Mouse (Mus musculus) megakaryocyte, embryonic 14.5 days (primary cell): ENCODE data around the gene Hoxb3. TPM values are rescaled to one million over a fixed set of nuclear protein-coding genes. Genes with fewer than 3 reads are reported as not detected.
A peak's percentile ranks its signal among the peaks of the same experiment; 100 is the strongest.

ENCODE experiments used
- H3K27me3 ChIP-seq: replicated peaks from 2 replicates; pipeline ENCODE3; 2012; ENCODE audit warnings: inconsistent platforms
- H3K36me3 ChIP-seq: replicated peaks from 2 replicates; pipeline ENCODE3; 2012; ENCODE audit warnings: low read length, inconsistent platforms, mixed read lengths
- H3K4me1 ChIP-seq: 2 replicates; pipeline ENCODE4 v1.6.1; 2012; ENCODE audit warnings: inconsistent platforms
- H3K4me3 ChIP-seq: replicated peaks from 2 replicates; pipeline ENCODE3; 2012; ENCODE audit warnings: moderate library complexity, mild to moderate bottlenecking, inconsistent platforms
- H3K9me3 ChIP-seq: 2 replicates; pipeline ENCODE4 v1.6.1; 2012; ENCODE audit warnings: inconsistent platforms
- FLI1 ChIP-seq: IDR thresholded peaks from 2 replicates; pipeline ENCODE4 v1.6.1; 2012; ENCODE audit warnings: low read length, inconsistent platforms, mixed read lengths
- GATA1 ChIP-seq: IDR thresholded peaks from 3 replicates; pipeline ENCODE4 v1.6.1; 2012; ENCODE audit warnings: mixed read lengths, low read length, inconsistent platforms, borderline replicate concordance
- polyA plus RNA-seq: library from polyadenylated mRNA; stranded (reverse); fragments of >175 nt; gene quantifications from 2 replicates; pipeline ENCODE4 v1.2.3, GENCODE M21; 2012; ENCODE audit warnings: low replicate concordance; ENCODE audit not compliant: insufficient read depth

The Hoxb3 gene
- polyA plus RNA-seq, 1 experiment: 0.21 TPM

DNA sequence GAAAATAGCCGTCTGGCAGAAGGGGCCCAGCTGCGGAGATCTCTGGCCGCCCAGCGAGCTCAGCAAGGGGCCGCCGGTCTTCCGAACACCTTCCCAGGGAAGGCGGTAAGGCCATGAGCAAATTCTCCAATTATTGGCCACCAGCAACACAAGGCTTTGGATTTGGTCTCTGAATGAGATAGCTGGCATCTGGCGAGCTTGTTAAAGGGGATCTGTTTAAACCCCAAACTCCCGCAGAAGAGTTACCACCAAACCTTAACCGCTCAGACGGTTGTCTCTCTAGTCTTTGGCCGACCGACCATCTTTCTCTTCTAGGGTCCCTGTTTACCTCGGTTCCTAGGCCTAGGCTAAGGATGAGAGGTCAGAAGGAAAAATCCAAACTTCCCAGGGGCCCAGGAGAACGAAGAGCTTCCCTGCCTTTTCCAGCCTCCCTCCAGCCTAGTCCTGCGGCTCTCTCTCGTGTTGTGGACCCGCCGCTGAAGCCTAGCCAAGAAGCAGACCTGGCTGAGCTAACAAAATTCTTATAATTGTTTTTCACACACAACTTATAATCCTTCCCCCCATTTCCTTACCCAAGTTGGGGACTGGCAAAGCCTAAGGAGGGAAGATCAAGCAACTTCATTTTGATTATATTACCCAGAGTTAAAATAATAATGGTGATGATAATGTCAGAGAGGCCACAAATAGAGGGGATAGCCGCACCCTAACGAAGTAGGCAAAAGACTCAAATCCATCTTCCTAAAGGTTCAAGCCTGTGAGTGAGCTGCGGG, 20.6 kb upstream of the Hoxb3 start:
- Histone ChIP-seq H3K36me3 (no peaks in the 10 kb centered on the region), H3K27me3 (peaks cover 99% of the 10 kb centered on the region), H3K9me3 (peaks cover 4% of the 10 kb centered on the region; the same call in 1 of the 2 replicates), H3K4me1 (peaks cover 28% of the 10 kb centered on the region), H3K4me3 (peak overlapping the region; percentile 88)
- TF ChIP-seq GATA1: no peak
- TF ChIP-seq FLI1: no peak

GRCm38 (mm10) chr11:96303151-96304099, 19.7 kb upstream of the Hoxb3 start, which contains the start of gene Hoxb5:
Gene Hoxb5 (plus strand): TSS chr11:96303336.
- peaks cover 4% of the 10 kb centered on the region; the same call in 1 of the 2 replicates for H3K9me3 ChIP-seq
- peaks cover 28% of the 10 kb centered on the region for H3K4me1 ChIP-seq
- H3K27me3 ChIP-seq: peaks cover 99% of the 10 kb centered on the region
- no peaks in the 10 kb centered on the region for H3K36me3 ChIP-seq
- H3K4me3 ChIP-seq: peak within 1 kb of the TSS; percentile 88
- no peak for TF ChIP-seq GATA1

- TF ChIP-seq FLI1 (no peak), GATA1 (no peak)
- Histone ChIP-seq H3K4me3 (no peak overlapping the region), H3K9me3 (peaks cover 4% of the 10 kb centered on the region; the same call in 1 of the 2 replicates), H3K27me3 (peaks cover 99% of the 10 kb centered on the region), H3K4me1 (peaks cover 20% of the 10 kb centered on the region), H3K36me3 (no peaks in the 10 kb centered on the region)
Measured at GRCm38 (mm10) chr11:96304381-96305195, 18.5 kb upstream of the Hoxb3 start.

GRCm38 (mm10) chr11:96305505-96306182, 17.5 kb upstream of the Hoxb3 start:
- H3K9me3 ChIP-seq: peaks cover 4% of the 10 kb centered on the region; the same call in 1 of the 2 replicates
- peaks cover 99% of the 10 kb centered on the region for H3K27me3 ChIP-seq
- TF ChIP-seq GATA1: no peak
- TF ChIP-seq FLI1: no peak

DNA sequence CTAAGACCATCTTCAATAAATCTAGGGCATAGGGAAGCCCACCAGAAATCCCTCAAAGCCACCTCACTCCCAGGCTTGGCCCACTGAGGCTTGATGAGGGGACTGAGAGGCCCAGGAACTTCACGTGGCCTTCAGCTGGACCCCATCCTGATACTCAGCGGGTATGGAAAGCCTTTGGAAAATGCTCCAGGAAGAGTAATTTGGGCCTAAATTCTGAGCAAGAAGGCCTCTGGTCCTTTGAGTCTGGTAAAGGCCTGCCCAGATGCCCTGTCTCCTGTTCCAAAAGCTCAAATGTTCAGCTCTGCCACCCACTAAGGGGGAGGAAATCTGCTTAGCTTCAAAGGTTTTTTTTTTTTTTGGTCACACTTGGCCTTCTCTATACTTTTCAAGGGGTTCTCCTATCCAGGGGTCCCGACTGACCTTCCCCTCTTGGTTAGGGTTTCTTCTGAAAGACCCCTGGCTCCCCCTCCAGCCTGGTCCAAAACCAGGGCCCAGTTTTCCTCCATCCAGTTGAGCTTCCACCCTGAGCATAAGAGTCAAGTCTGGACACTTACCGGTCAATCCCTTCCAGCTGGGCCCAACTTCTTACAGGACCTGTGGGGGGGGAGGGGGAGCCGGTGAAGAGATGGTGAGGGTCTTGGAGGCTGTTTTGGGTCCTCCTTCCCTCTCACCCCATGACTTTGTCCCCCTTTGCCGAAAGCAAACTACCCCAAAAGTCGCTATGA, 16.8 kb upstream of the Hoxb3 start:
- TF ChIP-seq FLI1: no peak
- TF ChIP-seq GATA1: no peak
- Histone ChIP-seq H3K4me1 (peaks cover 21% of the 10 kb centered on the region), H3K36me3 (no peaks in the 10 kb centered on the region), H3K4me3 (no peak overlapping the region), H3K27me3 (peaks cover 98% of the 10 kb centered on the region), H3K9me3 (peaks cover 4% of the 10 kb centered on the region; the same call in 1 of the 2 replicates)

More at GRCm38 (mm10) chr11:96305505-96306182, 17.5 kb upstream of the Hoxb3 start:
- Histone ChIP-seq H3K36me3 (no peaks in the 10 kb centered on the region), H3K4me1 (peaks cover 17% of the 10 kb centered on the region), H3K4me3 (no peak overlapping the region)

GRCm38 (mm10) chr11:96306908-96307269, 16.2 kb upstream of the Hoxb3 start:
- no peaks in the 10 kb centered on the region for H3K36me3 ChIP-seq
- TF ChIP-seq FLI1: no peak
- no peak for TF ChIP-seq GATA1
- peaks cover 4% of the 10 kb centered on the region; the same call in 1 of the 2 replicates for H3K9me3 ChIP-seq
- H3K4me1 ChIP-seq: peaks cover 25% of the 10 kb centered on the region
- peaks cover 97% of the 10 kb centered on the region for H3K27me3 ChIP-seq
- H3K4me3 ChIP-seq: no peak overlapping the region

DNA sequence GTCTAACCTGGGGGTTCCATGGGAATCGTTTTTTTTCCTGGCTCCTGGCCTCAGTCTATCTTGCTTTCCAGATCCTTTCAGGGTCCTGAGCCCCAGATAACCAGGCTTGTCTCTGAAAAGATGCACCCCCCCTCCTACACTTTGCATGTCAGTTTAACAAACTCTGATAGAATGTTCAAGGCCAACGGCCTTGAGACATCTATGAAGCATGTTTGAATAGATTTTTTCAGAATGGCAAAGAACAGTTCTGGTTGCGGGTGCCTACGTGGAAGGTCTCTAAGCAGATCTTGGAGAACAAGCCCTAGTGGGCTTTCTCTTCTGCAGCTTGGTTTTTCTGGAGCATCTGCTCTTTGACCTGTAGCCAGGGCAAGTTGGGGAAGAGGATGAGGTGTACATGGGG, 14.4 kb upstream of the Hoxb3 start:
- H3K36me3 ChIP-seq: no peaks in the 10 kb centered on the region
- H3K4me1 ChIP-seq: peaks cover 22% of the 10 kb centered on the region
- no peaks in the 10 kb centered on the region for H3K9me3 ChIP-seq
- no peak overlapping the region for H3K4me3 ChIP-seq
- TF ChIP-seq FLI1 (no peak), GATA1 (no peak)
- H3K27me3 ChIP-seq: peaks cover 97% of the 10 kb centered on the region

DNA sequence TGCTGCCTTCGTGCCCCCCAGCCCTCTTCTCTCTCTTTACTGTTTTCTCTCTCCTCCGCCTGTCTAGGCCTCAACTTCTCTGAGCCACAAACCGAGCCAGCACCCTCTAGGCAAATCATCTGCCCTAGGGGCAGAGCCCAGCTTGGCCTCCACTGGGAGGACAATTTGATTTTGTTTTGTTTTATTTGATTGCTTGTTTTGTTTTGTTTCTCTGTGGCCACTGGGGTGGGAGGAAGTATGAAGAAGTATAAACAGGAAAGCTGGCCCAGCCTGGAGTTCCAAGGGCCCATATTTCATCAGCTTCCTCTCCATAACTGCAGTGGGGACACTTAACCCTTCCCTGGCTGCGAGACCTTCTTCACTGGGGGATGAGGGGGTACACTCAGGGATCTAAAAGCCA, 13.8 kb upstream of the Hoxb3 start:
- Histone ChIP-seq H3K4me1 (peaks cover 23% of the 10 kb centered on the region), H3K9me3 (no peaks in the 10 kb centered on the region), H3K27me3 (peaks cover 97% of the 10 kb centered on the region), H3K4me3 (no peak overlapping the region), H3K36me3 (no peaks in the 10 kb centered on the region)
- no peak for TF ChIP-seq FLI1
- no peak for TF ChIP-seq GATA1
